Mouse (Mus musculus) layer of hippocampus, adult 8-10 months (tissue): ENCODE measurements at regions not wholly inside any gene's neighbourhood (a gene's known extent, or its start where the extent isn't known, plus 50 kb on each side); places are given as distances from the start of the nearest gene placed in this dataset.
"Not testable (repeated sequence)": the region's sequence is repeated elsewhere in the genome, so short reads cannot be mapped to it uniquely, and the experiment has no call there.

Source experiments
- DNase-seq, 2 experiments: peaks; one replicate each; pipeline ENCODE4 v3.0.0; 2022; ENCODE audit warnings: low spot score in 2 of 2

GRCm38 (mm10) chr2:107869304-107869958 is 579.0 kb downstream of the Kcna4 start:
- DNase-seq: peak in 1 of 2 experiments; percentile 9

GRCm38 (mm10) chr2:107879663-107880062 is 589.2 kb downstream of the Kcna4 start:
- no peak for DNase-seq

GRCm38 (mm10) chr2:107886063-107886762 is 595.8 kb downstream of the Kcna4 start:
- DNase-seq: no peak

DNA sequence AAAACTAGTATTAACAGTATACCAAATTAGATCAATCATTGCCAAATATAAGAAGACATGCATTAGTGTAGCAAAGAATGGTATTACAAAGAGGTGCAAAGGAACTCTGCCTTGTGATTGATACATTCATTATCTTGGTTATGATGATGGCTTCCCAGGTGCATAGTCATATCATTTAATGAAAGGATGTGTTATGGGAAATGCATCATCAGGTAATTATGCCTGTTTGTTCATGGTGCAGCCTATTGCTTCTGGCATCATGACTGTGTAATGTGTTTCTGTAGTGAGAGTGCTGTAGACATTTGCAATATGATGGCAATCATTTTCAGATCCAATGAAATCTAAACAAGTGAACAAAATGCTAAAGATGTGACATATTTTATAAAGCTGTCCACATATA is 597.8 kb downstream of the Kcna4 start:
- DNase-seq: no peak

GRCm38 (mm10) chr2:107925116-107925515 is 634.7 kb downstream of the Kcna4 start:
- DNase-seq: no peak

GRCm38 (mm10) chr2:107926606-107927005 is 636.2 kb downstream of the Kcna4 start:
- no peak for DNase-seq

- DNase-seq: no peak
Measured at GRCm38 (mm10) chr2:107935336-107935735, 644.9 kb downstream of the Kcna4 start.

- no peak for DNase-seq
Measured at GRCm38 (mm10) chr2:107935775-107936174, 645.3 kb downstream of the Kcna4 start.

- no peak for DNase-seq
Measured at GRCm38 (mm10) chr2:107941374-107941773, 650.9 kb downstream of the Kcna4 start.

- DNase-seq: peak in 1 of 2 experiments; percentile 18
Measured at GRCm38 (mm10) chr2:107945837-107946451, 655.5 kb downstream of the Kcna4 start.

DNA sequence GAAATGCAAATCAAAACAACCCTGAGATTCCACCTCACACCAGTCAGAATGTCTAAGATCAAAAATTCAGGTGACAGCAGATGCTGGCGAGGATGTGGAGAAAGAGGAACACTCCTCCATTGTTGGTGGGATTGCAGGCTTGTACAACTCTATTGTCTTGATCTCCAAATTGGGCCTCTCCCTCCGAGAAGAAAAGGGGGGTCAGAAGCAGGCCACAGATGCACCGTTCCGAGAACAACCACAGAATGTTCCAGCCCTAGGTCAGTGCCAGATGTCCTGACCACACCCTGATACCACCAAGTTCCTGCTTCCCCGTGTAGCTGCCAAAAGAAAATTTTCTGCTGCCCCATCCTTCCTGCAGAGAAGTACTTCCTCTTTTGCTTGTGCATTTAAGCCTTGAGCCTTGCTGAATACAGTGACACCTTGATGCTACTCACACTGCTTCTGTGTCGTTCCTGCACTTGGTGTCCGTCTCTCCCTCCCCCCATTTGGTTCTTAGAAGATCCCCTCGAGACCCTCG is 665.2 kb downstream of the Kcna4 start:
- DNase-seq: not testable (repeated sequence)

- not testable (repeated sequence) for DNase-seq
Measured at GRCm38 (mm10) chr2:107963921-107964320, 673.5 kb downstream of the Kcna4 start.

- no peak for DNase-seq
Measured at GRCm38 (mm10) chr2:107964841-107965240, 674.4 kb downstream of the Kcna4 start.

GRCm38 (mm10) chr2:107965336-107966306 is 675.2 kb downstream of the Kcna4 start:
- peak; percentile 7 to 13 for DNase-seq

DNA sequence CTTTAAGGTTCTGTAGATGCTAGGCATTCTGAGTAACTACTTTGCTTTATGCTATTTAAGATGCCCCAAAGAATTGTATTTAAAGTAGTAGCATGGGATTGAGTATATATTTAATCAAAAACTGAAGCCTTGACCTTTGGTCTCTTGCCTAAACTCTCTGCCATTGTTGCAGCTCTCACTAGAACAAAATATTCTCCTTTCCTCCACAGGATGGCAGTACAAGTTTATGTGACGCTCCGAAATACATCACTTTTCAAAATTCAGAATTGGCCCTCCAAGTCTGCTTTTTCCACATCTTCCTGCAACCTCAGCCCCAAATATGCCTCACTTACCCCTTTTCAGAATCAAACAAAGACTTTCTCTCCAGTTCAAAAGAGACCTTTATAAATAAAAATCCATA is 678.1 kb downstream of the Kcna4 start:
- no peak for DNase-seq

DNA sequence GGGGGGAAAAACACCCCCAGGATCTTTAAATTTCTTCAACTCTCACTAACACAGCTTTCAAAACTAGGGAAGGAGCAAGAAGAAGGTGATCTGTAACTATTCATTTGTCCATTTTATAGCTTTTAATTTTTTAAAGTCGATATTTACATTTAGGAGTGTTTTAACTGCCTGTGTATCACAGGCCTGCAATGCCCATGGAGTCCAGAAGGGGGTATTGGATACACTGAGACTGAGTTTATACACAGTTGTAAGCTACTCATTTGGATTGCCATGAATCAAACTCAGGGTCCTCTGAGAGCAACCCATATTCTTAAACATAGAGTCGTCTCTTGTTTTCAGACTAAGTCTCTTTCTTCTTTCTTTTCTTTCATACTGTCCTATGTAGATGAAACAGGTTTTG is 679.1 kb downstream of the Kcna4 start:
- DNase-seq: no peak

DNA sequence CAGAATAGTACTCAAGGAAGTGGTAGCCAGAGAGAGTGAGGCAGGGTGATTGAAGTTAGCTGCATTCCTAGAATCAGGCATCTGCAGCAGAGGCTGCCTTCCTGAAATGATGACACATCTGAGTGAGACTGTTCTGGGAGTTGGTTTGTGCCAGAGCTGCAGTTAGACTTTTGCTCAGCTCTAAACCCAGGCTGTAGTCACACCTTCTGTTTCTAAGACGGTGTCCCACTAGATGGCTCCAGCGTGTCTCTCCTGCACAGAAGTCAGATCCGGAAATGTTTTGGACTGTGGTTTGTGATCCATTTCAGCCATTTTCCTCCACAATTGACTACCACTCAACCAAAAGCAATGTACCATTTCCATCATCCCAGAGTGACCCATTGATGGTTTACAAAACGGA is 683.1 kb downstream of the Kcna4 start:
- DNase-seq: peak in 1 of 2 experiments; percentile 14

GRCm38 (mm10) chr2:107994831-107995230 is 704.4 kb downstream of the Kcna4 start:
- no peak for DNase-seq

- DNase-seq: no peak
Measured at GRCm38 (mm10) chr2:108011534-108011933, 721.1 kb downstream of the Kcna4 start.

GRCm38 (mm10) chr2:108023206-108023605 is 732.8 kb downstream of the Kcna4 start:
- no peak for DNase-seq

DNA sequence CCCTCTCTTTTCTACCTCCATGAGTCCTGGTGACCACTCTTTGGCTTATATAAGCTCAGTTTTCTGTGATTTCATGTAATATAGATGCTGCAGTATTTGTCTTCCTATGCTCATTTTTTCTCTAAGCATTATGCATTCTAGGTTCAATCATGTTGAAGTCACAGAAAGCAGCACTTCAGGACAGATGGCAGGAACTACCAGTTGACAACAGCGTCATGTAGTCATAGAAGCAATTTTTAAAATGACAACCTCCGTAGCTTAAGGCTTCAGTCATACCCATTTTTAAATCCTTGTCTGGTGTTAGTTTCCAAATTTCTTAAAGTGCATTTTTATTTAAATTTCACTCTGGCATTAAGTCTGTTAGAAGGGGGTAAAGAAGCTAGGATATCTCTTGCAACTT is 740.2 kb downstream of the Kcna4 start:
- peak in 1 of 2 experiments; percentile 9 for DNase-seq
